Mouse (Mus musculus): ENCODE results near the gene Lrrc15.

- no peak for TF ChIP-seq CTCF (IDR thresholded peaks at IDR 0.05; ENCODE audit: low read depth)
- no peak for TF ChIP-seq EP300 (IDR thresholded peaks at IDR 0.05; ENCODE audit: low read depth)
Measured at GRCm38 (mm10) chr16:30271223-30271761, 11.8 kb downstream of the Lrrc15 start.

All from liver, postnatal 0 days (tissue).